20 mouse cellular contexts compared by ENCODE assay signal in genomic region chr12:73269933-73270332, GRCm38 (mm10). TPM values are rescaled to one million over a fixed set of nuclear protein-coding genes. Genes with fewer than 3 reads are reported as not detected.
DNase-seq lines count a peak whose midpoint lies in the region; ATAC-seq lines count a peak whose summit lies in the region.
"Had no signal": no experiment of that assay in that cellular context is flagged by ENCODE, and none has a peak within 500 bp of the region (broad histone marks: within the 10 kb centered on the region; RNA-seq: fewer than 3 reads in every experiment).

No protein-coding gene starts in this region.

- no peak overlapping the region for H3K4me3 ChIP-seq in kidney, embryonic 14.5 days (ENCODE audit: low read length)
- no peak overlapping the region for H3K4me3 ChIP-seq in limb, embryonic 10.5 days
- no peak overlapping the region for H3K4me3 ChIP-seq in forebrain, embryonic 11.5 days (ENCODE audit: low read depth, low read length)
- H3K4me3 ChIP-seq: embryonic facial prominence, embryonic 13.5 days; forebrain, embryonic 12.5 days; hindbrain, embryonic 10.5 days; left cerebral cortex, adult 2 months; midbrain, embryonic 10.5 days; neural tube, embryonic 12.5 days had no signal

- peak; percentile 13 for DNase-seq in gastrocnemius, postnatal 25 days
- no peak for DNase-seq in gastrocnemius, adult 8-10 months (ENCODE audit: low spot score in 2 of 2)
- DNase-seq in kidney, postnatal 4 days = peak; percentile 57 to 60
- no peak for DNase-seq in limb, embryonic 10.5 days (ENCODE audit: low spot score)
- DNase-seq in B cell, adult 2 months = no peak
- no peak for DNase-seq in forebrain, embryonic 11.5 days (ENCODE audit: low spot score)
- DNase-seq: adrenal gland, postnatal 25 days; cerebellum, adult 8-10 months; lung, adult 2 months; lung, postnatal 36 days had no signal

- no peak for ATAC-seq in kidney, embryonic 14.5 days (ENCODE audit: low FRiP score, low TSS enrichment)
- no peak for ATAC-seq in forebrain, embryonic 11.5 days (replicated peaks; ENCODE audit: low FRiP score)
- ATAC-seq: activated CD4-positive, CD25-positive, alpha-beta regulatory T cell, adult 4 months; Patski had no signal

- H3K4me1 ChIP-seq in kidney, embryonic 14.5 days (ENCODE audit: control insufficient read depth, insufficient read depth, low read length) = 0 out of 2 replicates have a peak, but pooled peaks cover 3% of the 10 kb centered on the region
- peaks cover 33% of the 10 kb centered on the region for H3K4me1 ChIP-seq in limb, embryonic 10.5 days
- H3K4me1 ChIP-seq in forebrain, embryonic 11.5 days (replicated peaks; ENCODE audit: control insufficient read depth, insufficient read depth, low read length) = no peaks in the 10 kb centered on the region
- H3K4me1 ChIP-seq: forebrain, embryonic 12.5 days; hindbrain, embryonic 10.5 days; midbrain, embryonic 10.5 days; neural tube, embryonic 12.5 days had no signal

- H3K4me2 ChIP-seq in kidney, embryonic 14.5 days (replicated peaks; ENCODE audit: low read depth, low read length) = no peak overlapping the region
- no peak overlapping the region for H3K4me2 ChIP-seq in forebrain, embryonic 11.5 days (ENCODE audit: low read depth, low read length, severe bottlenecking)
- H3K4me2 ChIP-seq: embryonic facial prominence, embryonic 13.5 days; forebrain, embryonic 12.5 days; liver, embryonic 11.5 days; neural tube, embryonic 12.5 days had no signal

- no peak overlapping the region for H3K27ac ChIP-seq in kidney, embryonic 14.5 days (ENCODE audit: low read depth, low read length)
- peak overlapping the region; percentile 50; the same call in 1 of the 2 replicates for H3K27ac ChIP-seq in limb, embryonic 10.5 days
- H3K27ac ChIP-seq in forebrain, embryonic 11.5 days (ENCODE audit: low read depth, low read length) = no peak overlapping the region
- H3K27ac ChIP-seq: embryonic facial prominence, embryonic 13.5 days; forebrain, embryonic 12.5 days; hindbrain, embryonic 10.5 days; left cerebral cortex, adult 2 months; midbrain, embryonic 10.5 days; neural tube, embryonic 12.5 days had no signal

- H3K36me3 ChIP-seq in kidney, embryonic 14.5 days (ENCODE audit: control insufficient read depth, insufficient read depth, low read length) = peaks cover 4% of the 10 kb centered on the region
- peaks cover 17% of the 10 kb centered on the region for H3K36me3 ChIP-seq in limb, embryonic 10.5 days
- H3K36me3 ChIP-seq in forebrain, embryonic 11.5 days (ENCODE audit: control insufficient read depth, insufficient read depth, low read length) = no peaks in the 10 kb centered on the region

- no peak overlapping the region for H3K9ac ChIP-seq in kidney, embryonic 14.5 days (ENCODE audit: low read depth, low read length)
- no peak overlapping the region for H3K9ac ChIP-seq in forebrain, embryonic 11.5 days (ENCODE audit: low read length)
- H3K9ac ChIP-seq: embryonic facial prominence, embryonic 13.5 days; forebrain, embryonic 12.5 days; neural tube, embryonic 12.5 days had no signal

- H3K27me3 ChIP-seq in kidney, embryonic 14.5 days (ENCODE audit: control insufficient read depth, insufficient read depth, low read length) = no peaks in the 10 kb centered on the region
- no peaks in the 10 kb centered on the region for H3K27me3 ChIP-seq in limb, embryonic 10.5 days (ENCODE audit: low read depth, poor library complexity, severe bottlenecking)
- H3K27me3 ChIP-seq in forebrain, embryonic 11.5 days (ENCODE audit: control insufficient read depth, insufficient read depth, low read length) = no peaks in the 10 kb centered on the region
- H3K27me3 ChIP-seq: embryonic facial prominence, embryonic 13.5 days; forebrain, embryonic 12.5 days; neural tube, embryonic 12.5 days; Patski had no signal

- 54% methylated on average over 4 of the region's 4 CpGs for WGBS in kidney, embryonic 14.5 days
- 74% methylated on average over 4 of the region's 4 CpGs for WGBS in limb, embryonic 10.5 days
- WGBS in forebrain, embryonic 11.5 days = 90% methylated on average over 4 of the region's 4 CpGs

- no peaks in the 10 kb centered on the region for H3K9me3 ChIP-seq in kidney, embryonic 14.5 days (ENCODE audit: control insufficient read depth, low read length)
- H3K9me3 ChIP-seq in limb, embryonic 10.5 days (replicated peaks) = no peaks in the 10 kb centered on the region
- no peaks in the 10 kb centered on the region for H3K9me3 ChIP-seq in forebrain, embryonic 11.5 days (ENCODE audit: control insufficient read depth, low read length)
- H3K9me3 ChIP-seq: embryonic facial prominence, embryonic 13.5 days; forebrain, embryonic 12.5 days; hindbrain, embryonic 10.5 days; midbrain, embryonic 10.5 days; neural tube, embryonic 12.5 days had no signal

RNA-seq across cellular contexts. Expression of gene Trmt5, which starts 16.6 kb away (rescaled TPM):
- total RNA-seq in gastrocnemius, postnatal 25 days (2021) = 1 to 10 TPM; 6.2 to 6.3 TPM
- total RNA-seq in gastrocnemius, adult 8-10 months (2022) = 1 to 10 TPM; 6.8 to 8.9 (median 7.8) TPM
- polyA plus RNA-seq in kidney, embryonic 14.5 days (2014; fragmentation: Nextera tagmentation; extraction: Ambion mirVana) = 17.9 and 19.9 TPM in 2 replicates
- polyA plus RNA-seq in limb, embryonic 10.5 days (2016; fragmentation: Nextera tagmentation; extraction: Ambion mirVana) = 23.3 and 24.5 TPM in 2 replicates
- 18.3 and 19.8 TPM in 2 replicates for polyA plus RNA-seq in forebrain, embryonic 11.5 days (2014; fragmentation: Nextera tagmentation; extraction: Ambion mirVana)

RNA-seq across cellular contexts. Expression of gene Slc38a6, which starts 16.6 kb away (rescaled TPM):
- total RNA-seq in gastrocnemius, postnatal 25 days (2021) = 1 to 10 TPM; 3.0 to 3.1 TPM
- total RNA-seq in gastrocnemius, adult 8-10 months (2022) = 1 to 10 TPM in 3 of 4 experiments, under 1 TPM in 1; 0.99 to 2.7 (median 2.3) TPM
- polyA plus RNA-seq in kidney, embryonic 14.5 days (2014; fragmentation: Nextera tagmentation; extraction: Ambion mirVana) = 11.1 and 11.2 TPM in 2 replicates
- polyA plus RNA-seq in limb, embryonic 10.5 days (2016; fragmentation: Nextera tagmentation; extraction: Ambion mirVana) = 8.6 and 10.8 TPM in 2 replicates
- polyA plus RNA-seq in forebrain, embryonic 11.5 days (2014; fragmentation: Nextera tagmentation; extraction: Ambion mirVana) = 7.0 and 9.7 TPM in 2 replicates

Comparison
In these comparisons a context has a peak if more than half of its experiments do, and no peak if none do; other contexts are left out.
1. DNase-seq: peak in gastrocnemius, postnatal 25 days (single experiment) and kidney, postnatal 4 days (2 of 2); none in gastrocnemius, adult 8-10 months (0 of 2), limb, embryonic 10.5 days (single experiment), B cell, adult 2 months (0 of 2) and forebrain, embryonic 11.5 days (single experiment).